Mouse (Mus musculus) embryo, embryonic 10 days (tissue): ENCODE results near the gene Gm11567.
A peak's percentile ranks its signal among the peaks of the same experiment; 100 is the strongest.
"Not testable (repeated sequence)": the region's sequence is repeated elsewhere in the genome, so short reads cannot be mapped to it uniquely, and the experiment has no call there.

Experiments used
- DNase-seq: peaks from one replicate; pipeline ENCODE4 v3.0.0-alpha.2; 2015; ENCODE audit warnings: low spot score

Gene Gm11567

DNA sequence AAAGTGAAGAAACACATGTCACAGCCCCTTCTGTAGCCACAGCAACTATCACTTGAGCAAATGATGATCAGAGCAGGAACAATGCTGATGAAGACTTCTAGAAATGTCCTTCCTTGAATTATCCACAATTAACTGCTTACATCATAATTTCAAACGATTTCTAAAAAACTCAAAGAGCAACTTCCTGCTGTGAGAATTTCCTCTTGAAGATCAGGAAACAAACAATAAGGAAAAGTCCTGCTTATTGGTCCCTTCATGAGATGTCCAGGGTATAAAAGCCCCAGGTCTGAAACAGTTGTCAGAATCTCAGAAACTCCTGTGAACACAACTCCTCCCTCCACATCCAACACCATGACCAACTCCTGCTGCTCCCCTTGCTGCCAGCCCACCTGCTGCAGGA lies at the start of gene Gm11567:
Gene Gm11567, plus strand, starts transcription at position 301 of the 400 bp plus-strand sequence.
- not testable (repeated sequence) for DNase-seq

DNA sequence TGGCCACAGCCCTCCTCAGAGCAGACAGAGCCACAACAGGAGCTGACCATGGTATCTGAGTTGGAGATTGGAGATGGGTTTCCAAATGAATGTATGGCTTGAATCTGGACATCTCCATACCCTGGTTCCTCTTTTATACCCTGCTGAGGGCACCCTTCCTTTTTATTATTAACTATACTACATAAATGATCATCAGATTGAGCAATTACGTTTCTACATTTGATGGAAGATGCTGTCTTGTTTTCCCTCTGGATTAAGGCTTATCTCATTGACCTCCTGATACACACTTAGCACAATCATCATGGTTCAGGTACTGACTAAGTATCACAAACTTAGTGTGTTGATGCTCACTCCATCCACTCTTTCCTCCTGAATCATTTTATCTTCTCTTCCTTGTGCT lies 41.0 kb upstream of the Gm11567 start, which contains the start of gene 2300003K06Rik:
Gene 2300003K06Rik, minus strand, starts transcription at position 101 of the 400 bp plus-strand sequence.
- no peak for DNase-seq

DNA sequence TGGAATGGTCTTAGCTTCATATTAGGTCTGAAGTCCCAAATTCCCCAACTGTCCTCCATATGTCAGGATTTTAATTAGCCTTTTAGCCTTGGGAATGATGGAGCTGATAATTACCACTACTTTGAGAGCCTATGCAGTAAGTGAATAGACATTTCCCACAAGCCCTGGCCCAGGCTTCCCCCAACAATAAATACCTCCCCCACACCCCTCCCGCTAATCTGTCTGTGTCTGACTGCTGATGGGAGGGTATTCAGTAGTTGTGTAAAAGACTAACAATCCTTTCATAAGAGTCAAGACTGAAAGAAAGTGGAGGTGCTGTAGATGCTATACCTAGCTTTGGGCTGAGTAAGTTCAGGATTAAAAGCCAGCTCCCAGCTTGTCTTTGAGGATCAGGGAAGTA lies 36.8 kb upstream of the Gm11567 start:
- DNase-seq = no peak

DNA sequence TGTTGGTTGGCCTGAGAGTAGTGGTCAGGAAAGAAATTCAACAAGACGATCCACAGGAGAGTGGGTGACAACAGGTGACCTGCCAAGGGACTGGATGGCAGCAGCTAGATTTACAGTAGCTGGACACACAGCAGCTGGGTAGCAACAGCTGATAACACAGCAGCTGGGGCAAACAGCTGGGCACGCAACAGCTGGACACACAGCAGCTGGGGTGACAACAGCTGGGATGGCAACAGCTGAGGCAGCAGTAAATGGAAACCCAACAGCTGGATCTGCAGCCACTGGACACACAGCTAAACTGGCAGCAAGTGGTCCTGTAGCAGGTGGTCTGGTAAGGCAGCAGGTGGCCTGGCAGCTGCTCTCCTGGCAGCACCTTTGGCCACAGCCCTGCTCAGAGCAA lies 32.2 kb upstream of the Gm11567 start:
- no peak for DNase-seq

- DNase-seq = no peak
Observed at GRCm38 (mm10) chr11:99851508-99851907, 27.5 kb upstream of the Gm11567 start, which contains the start of gene Krtap4-16. Gene Krtap4-16 (minus strand): TSS chr11:99851608.

GRCm38 (mm10) chr11:99854121-99854520 lies 24.9 kb upstream of the Gm11567 start:
- DNase-seq = peak; percentile 50

GRCm38 (mm10) chr11:99857617-99858016 lies 21.4 kb upstream of the Gm11567 start, which contains the start of gene Gm11568:
Gene Gm11568 (plus strand): TSS chr11:99857917.
- no peak for DNase-seq

GRCm38 (mm10) chr11:99858761-99859160 lies 20.2 kb upstream of the Gm11567 start:
- no peak for DNase-seq

DNA sequence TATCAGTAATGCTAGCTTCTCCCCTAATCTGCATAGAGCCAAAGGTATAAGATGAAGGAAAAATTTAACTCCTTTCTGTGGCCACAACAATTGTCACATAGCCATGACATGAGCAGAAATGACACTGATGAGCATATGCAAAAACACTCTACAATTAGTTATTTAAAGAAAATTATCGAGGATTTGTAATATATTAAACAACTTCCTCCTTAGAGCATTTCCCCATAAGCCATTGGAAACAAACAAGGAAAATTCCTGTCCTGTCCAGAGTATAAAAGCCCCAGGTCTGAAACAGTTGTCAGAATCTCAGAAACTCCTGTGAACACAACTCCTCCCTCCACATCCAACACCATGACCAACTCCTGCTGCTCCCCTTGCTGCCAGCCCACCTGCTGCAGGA lies 14.8 kb upstream of the Gm11567 start, which contains the start of gene Gm11559:
Gene Gm11559, plus strand, starts transcription at position 301 of the 400 bp plus-strand sequence.
- DNase-seq = not testable (repeated sequence)

GRCm38 (mm10) chr11:99873089-99873488 lies 5.9 kb upstream of the Gm11567 start, which contains the start of gene Krtap9-1:
Gene Krtap9-1 (plus strand): TSS chr11:99873389.
- DNase-seq = not testable (repeated sequence)

DNA sequence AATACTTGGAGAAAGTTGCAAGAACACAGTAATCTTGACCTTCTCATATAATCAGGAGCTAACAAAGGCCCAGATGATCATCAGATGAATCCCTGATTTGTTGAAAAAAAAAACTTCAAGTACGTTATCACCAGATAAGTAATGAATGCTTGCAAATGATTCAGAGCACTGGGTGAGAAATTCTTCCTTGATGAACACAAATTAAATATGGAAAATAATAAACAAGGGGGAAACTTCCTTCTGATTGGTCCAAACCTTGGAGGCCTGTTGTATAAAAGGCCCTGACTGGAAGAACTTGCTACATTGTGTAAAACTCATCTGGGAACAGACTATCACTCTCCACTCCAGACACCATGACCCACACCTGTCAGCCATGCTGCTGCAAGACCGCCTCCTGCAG lies 28.6 kb downstream of the Gm11567 start, which contains the start of gene Krtap31-1:
Gene Krtap31-1, plus strand, starts transcription at position 301 of the 400 bp plus-strand sequence.
- DNase-seq = no peak

- DNase-seq = no peak
Observed at GRCm38 (mm10) chr11:99914451-99914850, 35.5 kb downstream of the Gm11567 start, which contains the start of gene Gm11565. Gene Gm11565 (plus strand): TSS chr11:99914751.
